Mouse (Mus musculus) CD4-positive, CD25-positive, alpha-beta regulatory T cell, adult 2 months (primary cell): ENCODE data around the gene Serpinb6b.

Experiments
- DNase-seq: peaks from one replicate; pipeline ENCODE4 v3.0.0-alpha.2; 2012; ENCODE audit warnings: low read depth, low spot score

The Serpinb6b gene

GRCm38 (mm10) chr13:32974889-32975460 is 10.0 kb downstream of the Serpinb6b start:
- no peak for DNase-seq

GRCm38 (mm10) chr13:32975710-32976109 is 10.7 kb downstream of the Serpinb6b start:
- DNase-seq: no peak

GRCm38 (mm10) chr13:32982556-32983042 is 17.6 kb downstream of the Serpinb6b start:
- DNase-seq: no peak

- DNase-seq: no peak
Measured at GRCm38 (mm10) chr13:32986256-32986655, 21.2 kb downstream of the Serpinb6b start.

- DNase-seq: peak; percentile 47
Measured at GRCm38 (mm10) chr13:32993152-32993893, 28.3 kb downstream of the Serpinb6b start.

- DNase-seq: no peak
Measured at GRCm38 (mm10) chr13:32993894-32994242, 28.9 kb downstream of the Serpinb6b start.

- DNase-seq: no peak
Measured at GRCm38 (mm10) chr13:32995051-32995450, 30.0 kb downstream of the Serpinb6b start.

GRCm38 (mm10) chr13:33001341-33001740 is 36.3 kb downstream of the Serpinb6b start:
- peak; percentile 72 for DNase-seq

GRCm38 (mm10) chr13:33002950-33003349 is 37.9 kb downstream of the Serpinb6b start, which contains the start of gene Serpinb9:
Gene Serpinb9 (plus strand): TSS chr13:33003250.
- peak; percentile 22 for DNase-seq

- peak; percentile 46 for DNase-seq
Measured at GRCm38 (mm10) chr13:33003523-33004413, 38.8 kb downstream of the Serpinb6b start.

- peak; percentile 82 for DNase-seq
Measured at GRCm38 (mm10) chr13:33004414-33005105, 39.6 kb downstream of the Serpinb6b start.

- no peak for DNase-seq
Measured at GRCm38 (mm10) chr13:33005501-33006075, 40.6 kb downstream of the Serpinb6b start.

GRCm38 (mm10) chr13:33006555-33006954 is 41.5 kb downstream of the Serpinb6b start:
- no peak for DNase-seq

GRCm38 (mm10) chr13:33012395-33012794 is 47.4 kb downstream of the Serpinb6b start:
- no peak for DNase-seq

- no peak for DNase-seq
Measured at GRCm38 (mm10) chr13:33013271-33013670, 48.3 kb downstream of the Serpinb6b start.

GRCm38 (mm10) chr13:33022371-33022770 is 57.4 kb downstream of the Serpinb6b start:
- DNase-seq: no peak

GRCm38 (mm10) chr13:33026427-33027057 is 61.5 kb downstream of the Serpinb6b start:
- DNase-seq: no peak

- no peak for DNase-seq
Measured at GRCm38 (mm10) chr13:33027244-33027643, 62.2 kb downstream of the Serpinb6b start, which contains the start of gene Serpinb9b. Gene Serpinb9b (plus strand): TSS chr13:33027416.

- DNase-seq: no peak
Measured at GRCm38 (mm10) chr13:33028146-33028545, 63.1 kb downstream of the Serpinb6b start.

- DNase-seq: no peak
Measured at GRCm38 (mm10) chr13:33028550-33028949, 63.5 kb downstream of the Serpinb6b start.
